14 mouse cellular contexts compared by ENCODE assay signal in the genomic region with DNA sequence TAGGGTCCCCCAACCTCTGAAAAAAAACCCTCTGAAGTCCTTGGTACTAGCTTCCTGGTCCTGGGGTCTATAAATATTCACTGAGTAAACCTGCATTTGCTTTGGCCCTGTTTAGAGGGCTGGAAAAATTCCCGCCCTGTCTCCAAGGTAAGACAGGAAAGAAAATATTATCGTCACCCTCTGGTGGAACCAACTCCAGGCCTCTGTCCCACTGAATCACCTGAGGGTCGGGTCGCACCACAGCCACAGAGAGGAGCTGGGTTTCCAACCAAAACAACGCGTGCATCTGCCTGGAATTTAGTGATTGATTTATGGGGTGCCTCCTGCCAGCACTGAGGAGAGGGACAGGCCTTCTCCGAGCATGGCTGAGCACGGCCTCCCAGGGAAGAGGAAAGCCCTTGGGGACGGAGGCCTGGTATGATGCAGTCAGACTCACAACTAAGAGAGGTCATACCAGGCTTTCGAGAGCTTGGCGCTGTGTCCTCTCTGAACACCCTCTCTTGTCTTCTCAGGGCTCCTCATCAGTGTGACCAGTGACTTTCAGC.
A peak's percentile ranks its signal among the peaks of the same experiment; 100 is the strongest.
DNase-seq lines count a peak whose midpoint lies in the region; TF ChIP-seq lines count a peak whose summit lies in the region.
"Had no signal": no experiment of that assay in that cellular context is flagged by ENCODE, and none has a peak within 500 bp of the region (broad histone marks: within the 10 kb centered on the region; RNA-seq: fewer than 3 reads in every experiment).

No protein-coding gene starts in this region.

- 27% methylated on average over 11 of the region's 11 CpGs for WGBS in kidney, adult 2 months

- peaks cover 5% of the 10 kb centered on the region; the same call in 1 of the 2 replicates for H3K4me1 ChIP-seq in kidney, adult 2 months (ENCODE audit: control insufficient read depth, insufficient read depth, low read length)
- H3K4me1 ChIP-seq: hindbrain, embryonic 15.5 days; lung, embryonic 15.5 days had no signal

- no peaks in the 10 kb centered on the region for H3K27me3 ChIP-seq in kidney, adult 2 months (replicated peaks; ENCODE audit: control insufficient read depth, insufficient read depth, low read length)
- H3K27me3 ChIP-seq: hindbrain, embryonic 15.5 days; lung, embryonic 15.5 days had no signal

- no peak for TF ChIP-seq CTCF in kidney, adult 2 months (conservative IDR thresholded peaks at IDR 0.05; ENCODE audit: insufficient read depth, insufficient read length, low read depth, low read length)

- no peak for TF ChIP-seq POLR2A in kidney, adult 2 months (IDR thresholded peaks at IDR 0.05; ENCODE audit: low read depth, low read length)

- H3K27ac ChIP-seq in kidney, adult 2 months (ENCODE audit: insufficient read depth, low read depth, low read length) = no peak overlapping the region
- H3K27ac ChIP-seq: hindbrain, embryonic 15.5 days; lung, embryonic 15.5 days had no signal

- no peaks in the 10 kb centered on the region for H3K36me3 ChIP-seq in kidney, adult 2 months (ENCODE audit: control insufficient read depth, insufficient read depth, low read length)
- H3K36me3 ChIP-seq: hindbrain, embryonic 15.5 days; lung, embryonic 15.5 days had no signal

- H3K4me3 ChIP-seq in kidney, adult 2 months (ENCODE audit: insufficient read depth, low read depth, low read length) = no peak overlapping the region
- H3K4me3 ChIP-seq: erythroblast, embryonic 14.5 days; hindbrain, embryonic 15.5 days; lung, embryonic 15.5 days had no signal

- peak; percentile 80 for DNase-seq in heart, adult 11 months
- no peak for DNase-seq in heart, adult 9 months (ENCODE audit: low spot score in 2 of 2)
- peak; percentile 26 for DNase-seq in MN1 (ENCODE audit: low spot score)
- DNase-seq in kidney, adult 2 months = peak; percentile 68
- DNase-seq in kidney, postnatal 36 days = peak; percentile 30 to 62
- no peak for DNase-seq in layer of hippocampus, adult 18-20 months (ENCODE audit: low spot score in 2 of 2)
- no peak for DNase-seq in gastrocnemius, postnatal 4 days (ENCODE audit: low spot score in 2 of 2)
- DNase-seq in embryo, embryonic 10.5 days (ENCODE audit: low spot score) = no peak
- DNase-seq: cerebellum, adult 11-12 months; right cerebral cortex, postnatal 25 days; thymus, postnatal 36 days had no signal

Comparison
In these comparisons a context has a peak if more than half of its experiments do, and no peak if none do; other contexts are left out.
1. DNase-seq: peak in heart, adult 11 months (single experiment), MN1 (single experiment), kidney, adult 2 months (single experiment) and kidney, postnatal 36 days (2 of 2); none in heart, adult 9 months (0 of 2), layer of hippocampus, adult 18-20 months (0 of 2), gastrocnemius, postnatal 4 days (0 of 2) and embryo, embryonic 10.5 days (single experiment).